Mouse (Mus musculus): ENCODE data around the gene Vav1. TPM values are rescaled to one million over a fixed set of nuclear protein-coding genes. Genes with fewer than 3 reads are reported as not detected.

The Vav1 gene
- polyA plus RNA-seq, 1 experiment from 2014 or later = 1.5 TPM

DNA sequence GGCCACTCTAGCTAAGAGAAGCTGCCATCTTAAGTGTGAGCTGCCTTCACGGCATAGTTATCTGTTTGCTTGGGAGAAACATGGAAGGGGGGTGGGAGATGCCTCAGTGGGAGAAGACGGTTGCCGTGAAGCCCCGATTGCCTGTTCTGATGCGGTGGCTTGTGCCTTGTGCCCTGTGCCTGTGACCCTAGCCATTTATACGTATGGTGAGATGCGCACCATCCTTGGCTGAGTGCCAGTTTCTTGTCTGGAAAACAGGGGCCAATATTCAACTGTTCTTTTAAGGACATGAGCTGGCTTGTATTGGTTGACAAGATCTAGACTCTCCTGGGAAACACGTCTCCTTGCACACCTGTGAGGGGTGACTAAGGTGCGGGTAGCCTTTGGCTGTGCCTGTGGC, 72.2 kb downstream of the Vav1 start:
- no peaks in the 10 kb centered on the region for H3K27me3 ChIP-seq
- H3K4me3 ChIP-seq = no peak overlapping the region
- H3K36me3 ChIP-seq = no peaks in the 10 kb centered on the region
- no peaks in the 10 kb centered on the region for H3K4me1 ChIP-seq
- WGBS = 88% methylated on average over 9 of the region's 9 CpGs
- no peak overlapping the region for H3K27ac ChIP-seq (replicated peaks)
- ATAC-seq (replicated peaks) = no peak
- H3K4me2 ChIP-seq (replicated peaks) = no peak overlapping the region
- H3K9me3 ChIP-seq = no peaks in the 10 kb centered on the region
- no peak overlapping the region for H3K9ac ChIP-seq (replicated peaks)

DNA sequence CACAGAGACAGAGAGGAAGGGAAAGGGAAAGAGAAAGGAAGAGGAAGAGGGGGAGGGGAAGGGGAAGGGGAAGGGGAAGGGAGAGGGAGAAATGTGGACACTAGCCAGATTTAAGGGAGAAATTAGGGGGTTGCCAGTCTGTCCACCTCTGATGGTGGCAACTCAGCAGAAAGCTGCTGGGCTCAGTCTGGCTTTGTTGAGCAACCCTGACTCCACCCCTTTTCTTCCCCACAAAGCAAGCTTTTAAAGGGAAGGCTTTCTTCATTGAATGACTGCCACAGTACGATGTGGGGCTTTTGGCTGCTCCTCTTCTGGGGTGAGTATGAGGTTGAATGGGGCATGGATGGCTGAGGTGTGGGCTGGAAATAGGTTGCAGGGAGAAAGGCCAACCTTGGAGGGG, 79.5 kb downstream of the Vav1 start, which contains the start of gene Adgre1:
Gene Adgre1 (plus strand): TSS at position 251 of the 400 bp plus-strand sequence.
- Histone ChIP-seq H3K4me2 (replicated peaks) (no peak within 1 kb of the TSS), H3K27ac (replicated peaks) (no peak within 1 kb of the TSS), H3K4me3 (no peak within 1 kb of the TSS), H3K9ac (replicated peaks) (no peak within 1 kb of the TSS), H3K9me3 (no peaks in the 10 kb centered on the region), H3K36me3 (no peaks in the 10 kb centered on the region), H3K4me1 (no peaks in the 10 kb centered on the region), H3K27me3 (no peaks in the 10 kb centered on the region)
- WGBS = 0% methylated on average over 1 of the region's 1 CpGs
- no peak for ATAC-seq (replicated peaks)

DNA sequence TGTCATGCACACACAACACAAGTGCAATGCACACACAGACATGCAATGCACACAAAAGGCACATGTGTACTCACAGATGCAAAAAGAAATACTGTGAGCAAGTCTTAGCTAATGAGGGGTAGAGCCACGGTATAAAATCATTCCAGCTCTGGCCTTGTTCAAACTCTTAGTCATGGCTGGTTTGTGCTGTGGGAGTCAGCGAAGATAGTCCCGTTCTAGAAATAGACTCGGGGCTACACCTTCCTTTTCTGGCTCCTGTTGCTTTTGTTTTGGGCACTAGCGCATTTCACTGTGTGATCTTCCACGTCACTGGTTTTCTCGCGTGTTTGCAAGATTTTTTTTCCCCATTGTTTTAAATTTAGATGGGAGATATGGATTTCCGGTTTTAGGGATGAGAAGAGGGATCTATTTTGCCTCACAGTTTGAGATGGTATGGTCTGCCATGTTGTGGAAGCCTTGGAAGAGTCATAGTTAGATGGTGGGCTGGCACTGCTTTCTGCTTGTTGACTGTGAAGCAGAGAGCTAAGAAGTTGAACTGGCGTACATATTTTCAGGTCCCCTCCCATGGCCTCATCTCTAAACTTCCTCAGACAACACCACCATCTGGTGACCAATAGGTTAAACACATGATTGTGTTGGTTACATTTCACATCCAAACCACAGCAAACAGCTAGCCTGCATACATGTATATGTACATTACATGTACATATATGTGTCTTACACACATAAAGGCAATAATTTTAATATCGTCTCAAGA, 80.8 kb downstream of the Vav1 start:
- Histone ChIP-seq H3K4me2 (replicated peaks) (no peak overlapping the region), H3K36me3 (no peaks in the 10 kb centered on the region), H3K4me3 (no peak overlapping the region), H3K27me3 (no peaks in the 10 kb centered on the region), H3K4me1 (no peaks in the 10 kb centered on the region), H3K9me3 (no peaks in the 10 kb centered on the region), H3K27ac (replicated peaks) (no peak overlapping the region), H3K9ac (replicated peaks) (no peak overlapping the region)
- ATAC-seq (replicated peaks) = no peak
- 88% methylated on average over 11 of the region's 11 CpGs for WGBS

Other genes starting within 250 kb of the Vav1 start
- 35.2 and 37.0 TPM in 2 replicates for gene Khsrp, start 247.6 kb upstream of the Vav1 start, polyA plus RNA-seq (2015; fragmentation: Nextera tagmentation; extraction: Ambion mirVana)
- gene Slc25a41, start 237.4 kb upstream of the Vav1 start, polyA plus RNA-seq (2015; fragmentation: Nextera tagmentation; extraction: Ambion mirVana) = not detected in 2 replicates
- 1.3 and 2.0 TPM in 2 replicates for gene Crb3, start 220.0 kb upstream of the Vav1 start, polyA plus RNA-seq (2015; fragmentation: Nextera tagmentation; extraction: Ambion mirVana)
- 27.6 and 29.1 TPM in 2 replicates for gene Slc25a23, start 219.2 kb upstream of the Vav1 start, polyA plus RNA-seq (2015; fragmentation: Nextera tagmentation; extraction: Ambion mirVana)
- gene Dennd1c, start 200.6 kb upstream of the Vav1 start, polyA plus RNA-seq (2015; fragmentation: Nextera tagmentation; extraction: Ambion mirVana) = 3.9 and 4.4 TPM in 2 replicates
- gene Tubb4a, start 191.3 kb upstream of the Vav1 start, polyA plus RNA-seq (2015; fragmentation: Nextera tagmentation; extraction: Ambion mirVana) = 239 and 253 TPM in 2 replicates
- 10.2 and 10.3 TPM in 2 replicates for gene Tnfsf9, start 173.8 kb upstream of the Vav1 start, polyA plus RNA-seq (2015; fragmentation: Nextera tagmentation; extraction: Ambion mirVana)
- gene Cd70, start 129.3 kb upstream of the Vav1 start, polyA plus RNA-seq (2015; fragmentation: Nextera tagmentation; extraction: Ambion mirVana) = 0.28 TPM in 1 of 2 replicates, not detected in the other
- gene Tnfsf14, start 84.9 kb upstream of the Vav1 start, polyA plus RNA-seq (2015; fragmentation: Nextera tagmentation; extraction: Ambion mirVana) = not detected in 2 replicates
- 0.59 and 0.93 TPM in 2 replicates for gene C3, start 51.0 kb upstream of the Vav1 start, polyA plus RNA-seq (2015; fragmentation: Nextera tagmentation; extraction: Ambion mirVana)
- 17.0 and 17.7 TPM in 2 replicates for gene Gpr108, start 30.7 kb upstream of the Vav1 start, polyA plus RNA-seq (2015; fragmentation: Nextera tagmentation; extraction: Ambion mirVana)
- gene Trip10, start 29.6 kb upstream of the Vav1 start, polyA plus RNA-seq (2015; fragmentation: Nextera tagmentation; extraction: Ambion mirVana) = 12.4 and 15.4 TPM in 2 replicates
- gene Adgre1, start 79.6 kb downstream of the Vav1 start, polyA plus RNA-seq (2015; fragmentation: Nextera tagmentation; extraction: Ambion mirVana) = 3.4 and 3.5 TPM in 2 replicates

Data from forebrain, embryonic 15.5 days (tissue).